In the genomic region with DNA sequence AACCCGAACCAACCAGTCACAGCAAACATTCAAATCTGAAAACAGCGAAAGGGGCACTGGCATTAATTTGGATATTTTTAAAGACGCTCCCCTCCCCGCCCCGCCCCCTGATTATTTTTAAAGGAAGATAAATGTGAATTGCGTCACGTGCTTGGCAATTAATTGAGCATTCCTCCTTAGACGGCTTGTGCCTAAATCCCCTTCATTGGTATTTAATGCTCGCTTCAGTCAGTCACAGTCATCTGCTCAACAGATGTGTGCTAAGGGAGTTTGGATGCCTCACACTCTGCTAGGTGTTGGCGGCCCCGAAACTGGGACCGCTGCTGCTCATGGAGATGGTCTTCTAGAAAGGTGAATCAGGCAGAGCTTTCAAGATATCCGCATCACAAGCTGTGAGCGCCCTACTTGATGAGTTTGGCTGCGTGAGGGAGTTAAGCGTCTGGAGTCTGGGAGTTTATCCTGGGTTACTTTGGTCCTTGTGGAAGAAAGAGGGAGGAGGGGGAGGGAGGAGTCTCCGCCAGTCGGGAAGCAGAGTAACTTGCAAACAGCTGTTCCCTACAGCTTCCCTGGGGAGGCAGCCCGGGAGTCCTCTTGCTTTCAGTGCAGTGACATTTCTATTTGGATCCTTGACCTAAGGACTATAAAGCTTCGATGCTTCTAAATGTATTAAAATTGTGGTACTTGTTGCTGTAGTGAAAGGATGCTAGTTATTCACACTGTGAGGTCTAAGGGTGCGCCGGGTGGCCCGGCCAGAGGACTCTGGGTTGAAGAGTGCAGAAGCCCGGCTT, we compare ENCODE assay signal across 8 mouse cellular contexts. TPM values are rescaled to one million over a fixed set of nuclear protein-coding genes. Genes with fewer than 3 reads are reported as not detected.
DNase-seq lines count a peak whose midpoint lies in the region; ATAC-seq and TF ChIP-seq lines count a peak whose summit lies in the region.

No protein-coding gene starts in this region.

- H3K27ac ChIP-seq in neural tube, embryonic 13.5 days (replicated peaks), result no peak overlapping the region

- DNase-seq in NIH3T3 (ENCODE audit: low read depth), result peak; percentile 76
- DNase-seq in heart, adult 9 months (ENCODE audit: low spot score in 2 of 2), result peak; percentile 59 to 71
- peak; percentile 87 for DNase-seq in kidney, postnatal 14 days
- DNase-seq in right cerebral cortex, postnatal 25 days, result no peak
- DNase-seq in left cerebral cortex, adult 18-20 months (ENCODE audit: low spot score in 2 of 2), result no peak
- DNase-seq in urinary bladder, postnatal 10 days (ENCODE audit: low spot score), result no peak

- H3K9ac ChIP-seq in neural tube, embryonic 13.5 days, result no peak overlapping the region

- no peaks in the 10 kb centered on the region for H3K9me3 ChIP-seq in E14TG2a.4 (ENCODE audit: low read length)
- H3K9me3 ChIP-seq in neural tube, embryonic 13.5 days, result no peaks in the 10 kb centered on the region

- no peak for TF ChIP-seq CTCF in E14TG2a.4 (conservative IDR thresholded peaks at IDR 0.05; ENCODE audit: low read length)

- H3K27me3 ChIP-seq in E14TG2a.4 (ENCODE audit: insufficient read depth, low read length), result peaks cover 30% of the 10 kb centered on the region
- H3K27me3 ChIP-seq in neural tube, embryonic 13.5 days, result peaks cover 21% of the 10 kb centered on the region

- peak overlapping the region; percentile 29 for H3K4me2 ChIP-seq in neural tube, embryonic 13.5 days

- 8% methylated on average over 24 of the region's 24 CpGs for WGBS in neural tube, embryonic 13.5 days

- H3K4me1 ChIP-seq in E14TG2a.4 (replicated peaks; ENCODE audit: low read depth, low read length), result peaks cover 43% of the 10 kb centered on the region
- H3K4me1 ChIP-seq in neural tube, embryonic 13.5 days (replicated peaks), result peaks cover 34% of the 10 kb centered on the region

- ATAC-seq in neural tube, embryonic 13.5 days (ENCODE audit: low read depth), result no peak

- no peaks in the 10 kb centered on the region for H3K36me3 ChIP-seq in E14TG2a.4 (ENCODE audit: insufficient read depth, low read length)
- H3K36me3 ChIP-seq in neural tube, embryonic 13.5 days, result no peaks in the 10 kb centered on the region

- H3K4me3 ChIP-seq in E14TG2a.4 (replicated peaks; ENCODE audit: low read length), result peak overlapping the region; percentile 68
- no peak overlapping the region for H3K4me3 ChIP-seq in neural tube, embryonic 13.5 days

RNA-seq across cellular contexts. Expression of a gene that starts 3.8 kb away (rescaled TPM):
- polyA plus RNA-seq in neural tube, embryonic 13.5 days (2015; fragmentation: Nextera tagmentation; extraction: Ambion mirVana), result 54.5 and 66.0 TPM in 2 replicates
- total RNA-seq in left cerebral cortex, adult 18-20 months (2021), result 100 to 1,000 TPM; 154 to 168 TPM

RNA-seq across cellular contexts. Expression of a gene that starts 14.4 kb away (rescaled TPM):
- 10.8 and 12.0 TPM in 2 replicates for polyA plus RNA-seq in neural tube, embryonic 13.5 days (2015; fragmentation: Nextera tagmentation; extraction: Ambion mirVana)
- total RNA-seq in left cerebral cortex, adult 18-20 months (2021), result 10 to 100 TPM; 42.6 to 44.7 TPM

RNA-seq across cellular contexts. Expression of a gene that starts 51.0 kb away (rescaled TPM):
- polyA plus RNA-seq in neural tube, embryonic 13.5 days (2015; fragmentation: Nextera tagmentation; extraction: Ambion mirVana), result 0.25 and 0.29 TPM in 2 replicates
- total RNA-seq in left cerebral cortex, adult 18-20 months (2021), result 1 to 10 TPM; 5.2 to 5.4 TPM

Comparison
In these comparisons a context has a peak if more than half of its experiments do, and no peak if none do; other contexts are left out.
1. DNase-seq: peak in NIH3T3 (single experiment), heart, adult 9 months (2 of 2) and kidney, postnatal 14 days (single experiment); none in right cerebral cortex, postnatal 25 days (single experiment), left cerebral cortex, adult 18-20 months (0 of 2) and urinary bladder, postnatal 10 days (single experiment).